Mouse (Mus musculus) myocyte (in vitro differentiated cells): ENCODE measurements around the gene Olfr373.

Source experiments
- CEBPB ChIP-seq: IDR thresholded peaks from 2 replicates; pipeline ENCODE4 v1.6.1; 2011; ENCODE audit warnings: mild to moderate bottlenecking, moderate library complexity; ENCODE audit not compliant: poor library complexity, insufficient read depth, severe bottlenecking
- MAX ChIP-seq: IDR thresholded peaks from one replicate; pipeline ENCODE4 v1.6.1; 2011; ENCODE audit warnings: low read depth, mild to moderate bottlenecking, control low read depth
- MYOD1 ChIP-seq, 3 experiments: IDR thresholded peaks; one replicate each; pipeline ENCODE4 v1.6.1; 2011; ENCODE audit warnings: control low read depth in 2 of 3, low read depth in 2 of 3, mild to moderate bottlenecking in 2 of 3, moderate library complexity in 1 of 3; ENCODE audit not compliant: insufficient read length in 2 of 3, control insufficient read depth in 1 of 3
- MYOG ChIP-seq, 3 experiments: IDR thresholded peaks; one replicate each; pipeline ENCODE4 v1.6.1; 2011; ENCODE audit warnings: control low read depth in 2 of 3, low read depth in 2 of 3, mild to moderate bottlenecking in 2 of 3; ENCODE audit not compliant: insufficient read length in 2 of 3, control insufficient read depth in 1 of 3, insufficient read depth in 1 of 3
- POLR2A ChIP-seq: IDR thresholded peaks from one replicate; pipeline ENCODE4 v1.6.1; 2011; ENCODE audit warnings: low read depth, mild to moderate bottlenecking, control low read depth, moderate library complexity; ENCODE audit not compliant: insufficient read length
- POLR2AphosphoS2 ChIP-seq: IDR thresholded peaks from one replicate; pipeline ENCODE4 v1.6.1; 2011; ENCODE audit warnings: low read depth, control low read depth; ENCODE audit not compliant: insufficient read length
- REST ChIP-seq: IDR thresholded peaks from one replicate; pipeline ENCODE4 v1.6.1; 2011; ENCODE audit warnings: mild to moderate bottlenecking, control low read depth, moderate library complexity; ENCODE audit not compliant: insufficient read depth, insufficient read length
- SRF ChIP-seq: IDR thresholded peaks from one replicate; pipeline ENCODE4 v1.6.1; 2011; ENCODE audit warnings: low read depth; ENCODE audit not compliant: control insufficient read depth, insufficient read length
- TCF12 ChIP-seq: IDR thresholded peaks from one replicate; pipeline ENCODE4 v1.6.1; 2011; ENCODE audit warnings: mild to moderate bottlenecking, control low read depth; ENCODE audit not compliant: poor library complexity, insufficient read depth, severe bottlenecking
- TCF3 ChIP-seq: IDR thresholded peaks from one replicate; pipeline ENCODE4 v1.6.1; 2011; ENCODE audit warnings: low read depth, control low read depth; ENCODE audit not compliant: insufficient read length
- USF1 ChIP-seq: IDR thresholded peaks from one replicate; pipeline ENCODE4 v1.6.1; 2011; ENCODE audit warnings: low read depth, mild to moderate bottlenecking, control low read depth, moderate library complexity

DNA sequence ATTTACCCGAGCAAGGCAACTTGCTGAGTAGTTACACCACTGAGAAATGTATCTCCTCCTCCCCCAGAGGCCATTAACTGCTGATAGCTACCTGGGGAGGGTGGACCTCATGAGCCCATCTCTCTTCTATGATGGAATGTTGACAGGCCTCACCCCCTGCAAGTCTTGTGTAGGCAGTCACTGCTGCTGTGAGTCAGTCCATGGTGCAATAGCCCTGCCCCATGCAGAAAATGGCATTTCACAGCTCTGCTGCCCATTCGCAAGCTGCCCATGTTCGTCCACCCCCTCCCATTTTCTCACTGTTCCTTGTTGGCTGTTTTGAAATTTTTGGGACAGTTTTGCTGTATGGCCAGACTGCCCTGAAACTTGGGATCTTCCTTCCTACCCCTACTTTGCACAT lies 62.5 kb downstream of the Olfr373 start:
- TF ChIP-seq USF1 (no peak), TCF12 (no peak), POLR2A (peak; percentile 26), MYOG (IDR thresholded peaks at IDR 0.05; ENCODE audit: control insufficient read depth in 1 of 3, insufficient read depth in 1 of 3, insufficient read length in 2 of 3, low read depth in 2 of 3) (no peak), CEBPB (peak; percentile 31; the same call in 1 of the 2 replicates), SRF (no peak), MYOD1 (IDR thresholded peaks at IDR 0.05; ENCODE audit: control insufficient read depth in 1 of 3, insufficient read length in 2 of 3, low read depth in 2 of 3) (no peak), POLR2AphosphoS2 (peak; percentile 41), TCF3 (no peak), MAX (no peak), REST (no peak)
